16 mouse cellular contexts compared by ENCODE assay signal in the genomic region with DNA sequence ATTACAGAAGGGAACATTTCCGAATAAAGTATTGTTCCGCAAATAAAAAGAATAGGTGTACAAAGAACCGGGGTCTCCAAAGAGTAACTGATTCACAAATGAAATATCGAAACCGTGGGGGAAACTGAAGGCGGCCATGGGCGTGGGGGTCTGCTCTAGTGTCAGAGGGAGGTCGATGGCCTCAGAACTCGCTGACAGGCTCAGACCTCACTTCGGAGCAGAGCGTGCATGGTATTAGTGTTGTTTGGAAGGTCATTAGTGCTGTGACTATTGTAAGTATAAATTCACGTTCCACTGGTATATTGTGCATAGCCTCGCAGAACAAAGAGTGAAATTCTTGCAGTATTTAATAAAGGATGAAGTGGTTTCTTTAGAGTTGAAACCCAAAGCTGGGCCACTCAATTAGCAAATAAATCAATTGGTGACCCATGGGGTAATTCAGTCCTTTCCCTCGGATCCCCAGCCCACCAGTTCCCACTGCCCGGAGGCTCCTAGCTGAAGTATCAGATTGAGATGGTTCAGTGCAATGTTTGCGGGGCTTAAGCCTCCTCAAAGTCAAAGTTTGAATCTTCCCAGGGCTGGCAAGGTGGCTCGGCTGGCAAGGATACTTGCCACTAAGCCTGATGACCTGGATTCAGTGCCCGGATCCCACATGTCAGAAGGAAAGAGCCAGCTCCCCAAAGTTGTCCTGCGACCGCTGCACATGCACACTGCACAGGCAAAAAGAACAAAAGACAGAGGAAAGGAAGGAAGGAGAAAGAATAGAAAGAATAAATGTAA.
DNase-seq lines count a peak whose midpoint lies in the region; ATAC-seq lines count a peak whose summit lies in the region.
"Had no signal": no experiment of that assay in that cellular context is flagged by ENCODE, and none has a peak within 500 bp of the region (broad histone marks: within the 10 kb centered on the region; RNA-seq: fewer than 3 reads in every experiment).

No protein-coding gene starts in this region.

- peaks cover 22% of the 10 kb centered on the region for H3K4me1 ChIP-seq in neural tube, embryonic 12.5 days
- peaks cover 20% of the 10 kb centered on the region; the same call in 1 of the 2 replicates for H3K4me1 ChIP-seq in neural tube, embryonic 15.5 days
- peaks cover 8% of the 10 kb centered on the region; the same call in 1 of the 2 replicates for H3K4me1 ChIP-seq in forebrain, embryonic 16.5 days (replicated peaks; ENCODE audit: control insufficient read depth, insufficient read depth, low read length)
- H3K4me1 ChIP-seq in midbrain, embryonic 14.5 days (ENCODE audit: control insufficient read depth, insufficient read depth, low read length), result peaks cover 15% of the 10 kb centered on the region
- H3K4me1 ChIP-seq: megakaryocyte, embryonic 14.5 days had no signal

- no peak overlapping the region for H3K9ac ChIP-seq in neural tube, embryonic 12.5 days
- no peak overlapping the region for H3K9ac ChIP-seq in neural tube, embryonic 15.5 days (replicated peaks)
- H3K9ac ChIP-seq in forebrain, embryonic 16.5 days (replicated peaks; ENCODE audit: low read depth, low read length), result no peak overlapping the region
- no peak overlapping the region; the same call in 1 of the 2 replicates for H3K9ac ChIP-seq in midbrain, embryonic 14.5 days (replicated peaks; ENCODE audit: low read length)
- H3K9ac ChIP-seq: embryonic facial prominence, embryonic 15.5 days; heart, embryonic 12.5 days had no signal

- H3K4me3 ChIP-seq in neural tube, embryonic 12.5 days, result no peak overlapping the region
- H3K4me3 ChIP-seq in neural tube, embryonic 15.5 days (replicated peaks), result no peak overlapping the region
- H3K4me3 ChIP-seq in forebrain, embryonic 16.5 days (replicated peaks; ENCODE audit: low read length), result no peak overlapping the region
- H3K4me3 ChIP-seq in midbrain, embryonic 14.5 days (replicated peaks; ENCODE audit: low read depth, low read length), result no peak overlapping the region
- H3K4me3 ChIP-seq: embryonic facial prominence, embryonic 15.5 days; heart, embryonic 12.5 days; megakaryocyte, embryonic 14.5 days had no signal

- no peak for ATAC-seq in neural tube, embryonic 12.5 days (ENCODE audit: low FRiP score, low read depth)
- no peak for ATAC-seq in neural tube, embryonic 15.5 days (ENCODE audit: low FRiP score)
- ATAC-seq in forebrain, embryonic 16.5 days, result no peak
- ATAC-seq in midbrain, embryonic 14.5 days (ENCODE audit: low FRiP score, low TSS enrichment), result no peak

- no peaks in the 10 kb centered on the region for H3K36me3 ChIP-seq in neural tube, embryonic 12.5 days
- no peaks in the 10 kb centered on the region for H3K36me3 ChIP-seq in neural tube, embryonic 15.5 days
- no peaks in the 10 kb centered on the region for H3K36me3 ChIP-seq in forebrain, embryonic 16.5 days (ENCODE audit: control insufficient read depth, insufficient read depth)
- no peaks in the 10 kb centered on the region for H3K36me3 ChIP-seq in midbrain, embryonic 14.5 days (ENCODE audit: control insufficient read depth, insufficient read depth, low read length)
- H3K36me3 ChIP-seq: embryonic facial prominence, embryonic 15.5 days; heart, embryonic 12.5 days had no signal

- no peaks in the 10 kb centered on the region; the same call in 1 of the 2 replicates for H3K27me3 ChIP-seq in neural tube, embryonic 12.5 days (replicated peaks)
- H3K27me3 ChIP-seq in neural tube, embryonic 15.5 days (replicated peaks), result no peaks in the 10 kb centered on the region
- H3K27me3 ChIP-seq in forebrain, embryonic 16.5 days (replicated peaks; ENCODE audit: control insufficient read depth, insufficient read depth, low read length), result no peaks in the 10 kb centered on the region
- no peaks in the 10 kb centered on the region for H3K27me3 ChIP-seq in midbrain, embryonic 14.5 days (ENCODE audit: control insufficient read depth, insufficient read depth, low read length)
- H3K27me3 ChIP-seq: embryonic facial prominence, embryonic 15.5 days; heart, embryonic 12.5 days had no signal

- whole genome bisulfite sequencing in neural tube, embryonic 12.5 days, result 38% methylated on average over 20 of the region's 20 CpGs
- WGBS in neural tube, embryonic 15.5 days, result 38% methylated on average over 20 of the region's 20 CpGs
- WGBS in forebrain, embryonic 16.5 days, result 16% methylated on average over 20 of the region's 20 CpGs
- 34% methylated on average over 20 of the region's 20 CpGs for WGBS in midbrain, embryonic 14.5 days

- DNase-seq in gastrocnemius, adult 18-20 months (ENCODE audit: low spot score), result peak; percentile 52
- no peak for DNase-seq in gastrocnemius, postnatal 10 days
- no peak for DNase-seq in midbrain, embryonic 14.5 days
- DNase-seq in kidney, adult 18-20 months, result no peak
- no peak for DNase-seq in layer of hippocampus, adult 8-10 months (ENCODE audit: low spot score in 2 of 2)
- DNase-seq: adrenal gland, adult 2 months; cerebellum, adult 9-11 months; heart, postnatal 4 days; kidney, adult 2 months; lung, adult 2 months had no signal

- no peak overlapping the region for H3K27ac ChIP-seq in neural tube, embryonic 12.5 days
- no peak overlapping the region for H3K27ac ChIP-seq in neural tube, embryonic 15.5 days (replicated peaks)
- H3K27ac ChIP-seq in forebrain, embryonic 16.5 days (ENCODE audit: low read length), result no peak overlapping the region
- no peak overlapping the region for H3K27ac ChIP-seq in midbrain, embryonic 14.5 days (replicated peaks; ENCODE audit: low read depth, low read length)
- H3K27ac ChIP-seq: embryonic facial prominence, embryonic 15.5 days had no signal

- no peaks in the 10 kb centered on the region for H3K9me3 ChIP-seq in neural tube, embryonic 12.5 days
- H3K9me3 ChIP-seq in neural tube, embryonic 15.5 days (replicated peaks), result no peaks in the 10 kb centered on the region
- no peaks in the 10 kb centered on the region for H3K9me3 ChIP-seq in forebrain, embryonic 16.5 days (ENCODE audit: control insufficient read depth, low read length)
- no peaks in the 10 kb centered on the region for H3K9me3 ChIP-seq in midbrain, embryonic 14.5 days (ENCODE audit: control insufficient read depth, low read length)
- H3K9me3 ChIP-seq: embryonic facial prominence, embryonic 15.5 days had no signal

- H3K4me2 ChIP-seq in neural tube, embryonic 12.5 days (replicated peaks), result 0 out of 2 replicates have a peak overlapping the region, but pooled peaks have one; percentile 14
- no peak overlapping the region for H3K4me2 ChIP-seq in neural tube, embryonic 15.5 days
- peak overlapping the region; percentile 38 for H3K4me2 ChIP-seq in forebrain, embryonic 16.5 days (ENCODE audit: low read length)
- peak overlapping the region; percentile 2; the same call in 1 of the 2 replicates for H3K4me2 ChIP-seq in midbrain, embryonic 14.5 days (ENCODE audit: low read length)
- H3K4me2 ChIP-seq: embryonic facial prominence, embryonic 15.5 days; heart, embryonic 12.5 days had no signal
